Mouse (Mus musculus): ENCODE data around the gene Stum. TPM values are rescaled to one million over a fixed set of nuclear protein-coding genes. Genes with fewer than 3 reads are reported as not detected.

Stum gene
- total and polyA plus RNA-seq, 3 experiments, result 2.0 to 3.7 (median 2.8) TPM

DNA sequence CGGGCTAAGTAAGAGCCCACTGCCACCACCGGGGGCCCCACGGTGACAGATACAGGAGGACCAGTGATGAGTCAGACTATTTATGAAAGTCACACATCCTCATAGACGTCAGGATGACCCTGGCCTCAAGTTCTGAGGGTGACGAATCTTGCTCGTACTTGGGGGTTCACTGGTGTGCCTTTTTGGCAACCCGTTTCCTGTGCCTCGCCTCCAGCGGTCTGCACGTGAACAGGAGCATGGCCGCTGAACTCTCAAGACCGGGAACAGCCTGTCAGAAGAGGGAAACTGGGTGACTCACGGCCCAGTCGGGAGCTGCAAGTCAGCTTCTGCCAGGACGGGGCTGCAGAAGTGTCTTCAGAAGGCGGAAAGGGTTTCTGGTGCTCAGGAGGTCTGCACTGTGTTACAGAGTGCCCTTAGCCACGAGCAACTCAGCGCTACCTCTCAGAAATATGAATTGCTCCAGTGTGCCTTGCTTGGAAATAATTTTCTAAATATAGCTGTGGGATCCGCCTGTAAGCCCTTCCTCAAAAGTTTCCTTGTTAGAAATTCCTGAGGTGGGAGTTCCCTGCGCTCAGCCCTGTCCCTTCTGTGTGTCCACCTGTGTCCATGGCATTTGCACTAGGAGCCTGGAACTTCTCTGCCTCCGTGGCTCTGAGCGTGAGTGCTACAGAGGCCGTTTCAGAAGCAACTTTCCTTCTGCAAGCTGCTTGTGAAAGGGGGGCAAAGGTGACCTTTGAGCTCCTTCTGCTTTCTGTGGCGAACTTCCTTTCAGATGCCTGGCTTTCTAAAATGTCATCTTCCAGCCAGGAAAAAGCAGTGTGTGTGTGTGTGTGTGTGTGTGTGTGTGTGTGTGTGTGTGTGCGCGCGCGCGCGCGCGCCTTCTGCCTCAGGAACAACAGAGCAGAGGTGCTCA lies 79.4 kb downstream of the Stum start:
- peak overlapping the region; percentile 75 for H3K9ac ChIP-seq (ENCODE audit: low read depth, low read length)
- intact Hi-C loops (cut with DNase I), result no loop called here
- H3K27ac ChIP-seq, result peak overlapping the region; percentile 96
- peak; percentile 78 to 84 for DNase-seq
- TF ChIP-seq POLR2A (IDR thresholded peaks at IDR 0.05; ENCODE audit: insufficient read depth, low read depth, low read length) (peak; percentile 75), CTCF (IDR thresholded peaks at IDR 0.05) (0 out of 2 replicates have a peak, but pooled peaks have one; percentile 13), EP300 (IDR thresholded peaks at IDR 0.05; ENCODE audit: insufficient read depth, low read depth, low read length) (peak; percentile 50)
- WGBS, result 17% methylated on average over 32 of the region's 32 CpGs
- peaks cover 15% of the 10 kb centered on the region for H3K36me3 ChIP-seq (ENCODE audit: control insufficient read depth, insufficient read depth, low read length)
- peaks cover 64% of the 10 kb centered on the region for H3K4me1 ChIP-seq (ENCODE audit: control insufficient read depth, insufficient read depth, low read length)
- H3K4me3 ChIP-seq, result peak overlapping the region; percentile 17
- no peaks in the 10 kb centered on the region for H3K79me2 ChIP-seq (replicated peaks; ENCODE audit: control insufficient read depth, insufficient read depth, low read length)
- no peaks in the 10 kb centered on the region for H3K27me3 ChIP-seq (ENCODE audit: control insufficient read depth, insufficient read depth, low read length)

DNA sequence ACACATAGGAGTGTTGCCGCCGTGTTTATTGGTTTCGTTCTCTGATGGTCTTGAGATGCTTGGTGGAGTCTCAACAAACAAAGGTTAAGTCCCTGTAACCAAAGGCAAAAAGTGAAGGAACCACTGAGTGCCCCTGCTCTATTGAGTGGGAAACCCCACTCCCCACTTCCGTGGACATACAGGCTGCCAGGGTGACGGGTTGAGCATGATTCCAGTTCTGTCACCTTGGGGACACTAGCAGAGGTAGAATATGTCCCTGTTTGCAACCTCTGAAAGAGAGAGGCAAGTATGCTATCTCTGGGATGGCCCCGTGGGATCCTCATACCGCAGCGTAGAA lies 80.0 kb downstream of the Stum start:
- Histone ChIP-seq H3K36me3 (ENCODE audit: control insufficient read depth, insufficient read depth, low read length) (peaks cover 18% of the 10 kb centered on the region), H3K4me1 (ENCODE audit: control insufficient read depth, insufficient read depth, low read length) (peaks cover 62% of the 10 kb centered on the region), H3K4me3 (peak overlapping the region; percentile 17), H3K79me2 (replicated peaks; ENCODE audit: control insufficient read depth, insufficient read depth, low read length) (no peaks in the 10 kb centered on the region), H3K9ac (ENCODE audit: low read depth, low read length) (peak overlapping the region; percentile 33), H3K27me3 (ENCODE audit: control insufficient read depth, insufficient read depth, low read length) (no peaks in the 10 kb centered on the region), H3K27ac (peak overlapping the region; percentile 96)
- WGBS, result 43% methylated on average over 8 of the region's 8 CpGs
- no peak for DNase-seq
- intact Hi-C loops (cut with DNase I), result no loop called here
- no peak for TF ChIP-seq CTCF (IDR thresholded peaks at IDR 0.05)
- TF ChIP-seq POLR2A (IDR thresholded peaks at IDR 0.05; ENCODE audit: insufficient read depth, low read depth, low read length), result no peak

DNA sequence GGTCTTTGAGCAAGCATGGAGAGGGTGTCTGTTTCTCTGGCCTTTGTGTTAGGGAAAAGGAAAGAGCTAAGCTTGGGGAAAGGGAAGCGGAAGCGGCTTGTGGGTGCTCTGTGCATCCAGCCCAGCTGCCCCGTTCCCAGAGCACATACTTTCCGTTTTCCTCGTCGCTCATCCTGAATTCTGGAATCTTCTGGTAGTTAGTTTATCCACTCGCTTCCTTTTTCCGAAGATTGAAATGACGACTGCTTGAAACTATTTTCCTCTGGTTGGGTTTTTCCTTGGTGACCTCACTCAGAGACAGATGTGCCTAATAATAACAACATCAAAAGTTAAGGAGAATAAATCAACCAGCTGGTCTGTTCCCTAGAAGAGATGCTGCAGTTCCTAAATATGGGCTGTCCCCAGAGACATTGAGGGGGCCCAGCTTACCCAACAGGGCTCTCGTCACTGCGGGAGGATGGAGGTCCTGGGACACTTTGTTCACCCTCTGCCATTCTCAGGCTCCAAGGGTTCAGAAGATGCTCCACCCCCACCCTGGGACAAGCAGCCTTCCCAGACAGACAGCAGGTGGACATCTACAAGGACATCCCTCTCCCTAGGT lies 80.7 kb downstream of the Stum start:
- H3K27ac ChIP-seq, result peak overlapping the region; percentile 96
- peaks cover 57% of the 10 kb centered on the region for H3K4me1 ChIP-seq (ENCODE audit: control insufficient read depth, insufficient read depth, low read length)
- no peaks in the 10 kb centered on the region for H3K79me2 ChIP-seq (replicated peaks; ENCODE audit: control insufficient read depth, insufficient read depth, low read length)
- TF ChIP-seq CTCF (IDR thresholded peaks at IDR 0.05) (no peak), EP300 (IDR thresholded peaks at IDR 0.05; ENCODE audit: insufficient read depth, low read depth, low read length) (peak; percentile 84), POLR2A (IDR thresholded peaks at IDR 0.05; ENCODE audit: insufficient read depth, low read depth, low read length) (0 out of 2 replicates have a peak, but pooled peaks have one; percentile 40)
- peaks cover 20% of the 10 kb centered on the region for H3K36me3 ChIP-seq (ENCODE audit: control insufficient read depth, insufficient read depth, low read length)
- peak; percentile 65 to 67 for DNase-seq
- H3K27me3 ChIP-seq (ENCODE audit: control insufficient read depth, insufficient read depth, low read length), result no peaks in the 10 kb centered on the region
- H3K4me3 ChIP-seq, result peak overlapping the region; percentile 17; the same call in 1 of the 2 replicates
- H3K9ac ChIP-seq (ENCODE audit: low read depth, low read length), result peak overlapping the region; percentile 33
- intact Hi-C loops (cut with DNase I), result loop anchor here (1.0 kb wide), 1 partner anchor 9 kb away; no protein-coding TSS in a partner anchor
- WGBS, result 30% methylated on average over 11 of the region's 11 CpGs

DNA sequence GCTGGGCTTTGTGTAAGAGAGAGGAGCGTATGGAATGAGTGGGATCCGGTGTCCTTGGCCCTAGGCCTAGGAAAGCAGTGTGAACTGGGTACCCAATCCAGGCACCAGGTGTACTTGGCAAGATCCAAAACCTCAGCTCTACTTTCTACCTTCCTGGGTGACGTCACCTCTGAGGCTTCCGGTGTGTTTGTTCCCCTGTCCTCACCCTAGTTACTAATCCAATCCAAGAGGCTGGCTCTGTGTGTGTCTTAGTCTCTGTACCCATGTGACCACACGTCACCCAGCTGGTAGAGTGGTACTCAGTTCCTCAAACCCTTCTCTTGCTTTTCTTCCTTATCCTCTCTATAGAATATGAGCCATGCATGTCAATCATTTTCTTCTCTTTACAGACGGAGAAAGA lies 81.6 kb downstream of the Stum start:
- no peaks in the 10 kb centered on the region for H3K27me3 ChIP-seq (ENCODE audit: control insufficient read depth, insufficient read depth, low read length)
- no peak overlapping the region for H3K4me3 ChIP-seq
- WGBS, result 53% methylated on average over 6 of the region's 6 CpGs
- peaks cover 27% of the 10 kb centered on the region for H3K36me3 ChIP-seq (ENCODE audit: control insufficient read depth, insufficient read depth, low read length)
- TF ChIP-seq CTCF (IDR thresholded peaks at IDR 0.05) (no peak), EP300 (IDR thresholded peaks at IDR 0.05; ENCODE audit: insufficient read depth, low read depth, low read length) (0 out of 2 replicates have a peak, but pooled peaks have one; percentile 36)
- intact Hi-C loops (cut with DNase I), result loop anchor here (1.0 kb wide), 1 partner anchor 8 kb away; no protein-coding TSS in a partner anchor
- no peaks in the 10 kb centered on the region; the same call in 1 of the 2 replicates for H3K79me2 ChIP-seq (replicated peaks; ENCODE audit: control insufficient read depth, insufficient read depth, low read length)
- peak overlapping the region; percentile 96 for H3K27ac ChIP-seq
- DNase-seq, result peak in 1 of 2 experiments; percentile 53
- no peak overlapping the region for H3K9ac ChIP-seq (ENCODE audit: low read depth, low read length)
- H3K4me1 ChIP-seq (ENCODE audit: control insufficient read depth, insufficient read depth, low read length), result peaks cover 57% of the 10 kb centered on the region

DNA sequence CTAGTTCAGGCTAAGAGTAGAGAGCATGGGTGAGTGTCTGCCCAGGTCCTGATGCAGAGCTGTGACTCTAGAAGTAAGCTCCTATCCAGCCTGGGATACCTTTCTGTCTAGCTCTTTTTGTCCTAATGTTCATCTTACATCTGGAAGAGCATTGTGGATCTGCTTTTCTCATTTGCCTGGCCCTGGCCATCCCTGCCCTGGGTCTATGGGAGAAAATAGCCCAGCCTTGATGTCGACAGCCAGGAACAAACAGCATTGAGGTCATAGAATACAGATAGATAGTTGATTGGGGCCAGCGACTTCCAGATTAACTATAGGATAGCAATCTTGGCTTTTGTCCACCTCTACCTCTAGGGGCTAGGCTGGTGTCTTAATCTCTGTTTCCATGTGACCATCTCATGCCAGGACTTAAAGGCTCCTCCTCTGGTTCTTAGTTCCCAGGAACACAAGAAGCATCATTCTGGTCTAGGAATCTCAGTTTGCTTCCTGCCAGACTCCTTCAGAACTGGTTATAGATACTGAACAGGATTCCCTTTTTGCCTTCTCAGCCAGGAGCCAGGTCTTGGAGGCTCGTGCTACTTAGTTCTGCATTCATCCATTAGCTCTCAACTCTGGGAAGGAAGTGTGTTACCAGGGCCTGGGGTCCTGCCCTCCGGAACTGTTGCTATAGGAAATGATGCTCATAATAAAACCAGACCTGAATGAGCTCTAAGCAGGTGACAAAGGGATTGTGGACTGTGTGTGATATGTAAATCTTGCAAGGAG lies 82.4 kb downstream of the Stum start:
- WGBS, result 32% methylated on average over 4 of the region's 4 CpGs
- H3K36me3 ChIP-seq (ENCODE audit: control insufficient read depth, insufficient read depth, low read length), result peaks cover 34% of the 10 kb centered on the region
- no peak overlapping the region for H3K4me3 ChIP-seq
- no peaks in the 10 kb centered on the region for H3K27me3 ChIP-seq (ENCODE audit: control insufficient read depth, insufficient read depth, low read length)
- H3K27ac ChIP-seq, result peak overlapping the region; percentile 96
- DNase-seq, result no peak
- peaks cover 52% of the 10 kb centered on the region for H3K4me1 ChIP-seq (ENCODE audit: control insufficient read depth, insufficient read depth, low read length)
- intact Hi-C loops (cut with DNase I), result no loop called here
- no peak for TF ChIP-seq CTCF (IDR thresholded peaks at IDR 0.05)
- no peak for TF ChIP-seq POLR2A (IDR thresholded peaks at IDR 0.05; ENCODE audit: insufficient read depth, low read depth, low read length)
- no peak for TF ChIP-seq EP300 (IDR thresholded peaks at IDR 0.05; ENCODE audit: insufficient read depth, low read depth, low read length)
- peak overlapping the region; percentile 9 for H3K9ac ChIP-seq (ENCODE audit: low read depth, low read length)
- H3K79me2 ChIP-seq (replicated peaks; ENCODE audit: control insufficient read depth, insufficient read depth, low read length), result peaks cover 2% of the 10 kb centered on the region

Measured in heart, adult 2 months (tissue).